Mouse (Mus musculus) midbrain, embryonic 16.5 days (tissue): Measurements from ENCODE around the gene Ndufaf7. TPM values are rescaled to one million over a fixed set of nuclear protein-coding genes. Genes with fewer than 3 reads are reported as not detected.
A peak's percentile ranks its signal among the peaks of the same experiment; 100 is the strongest.

ENCODE experiments used
- ATAC-seq: fragments of 200-750 bp; cut with Nextera tagmentation; 2 replicates; pipeline ENCODE4 v1.8.0; 2017; ENCODE audit warnings: moderate TSS enrichment
- H3K27ac ChIP-seq: fragments of 300-500 bp; sonication (generic); 2 replicates; pipeline ENCODE4 v1.5.1; 2014; ENCODE audit warnings: mild to moderate bottlenecking, low read length, mixed read lengths
- H3K27me3 ChIP-seq: fragments of 300-500 bp; sonication (generic); 2 replicates; pipeline ENCODE4 v1.6.1; 2014; ENCODE audit warnings: low read depth, low read length, mixed read lengths; ENCODE audit not compliant: control insufficient read depth, insufficient read depth
- H3K36me3 ChIP-seq: fragments of 300-500 bp; sonication (generic); 2 replicates; pipeline ENCODE4 v1.6.1; 2014; ENCODE audit warnings: mild to moderate bottlenecking, low read length, moderate library complexity, mixed read lengths; ENCODE audit not compliant: control insufficient read depth, insufficient read depth
- H3K4me1 ChIP-seq: fragments of 300-500 bp; sonication (generic); 2 replicates; pipeline ENCODE4 v1.6.1; 2014; ENCODE audit warnings: mild to moderate bottlenecking, low read length, mixed read lengths; ENCODE audit not compliant: control insufficient read depth, insufficient read depth
- H3K4me2 ChIP-seq: fragments of 300-500 bp; sonication (generic); 2 replicates; pipeline ENCODE4 v1.6.1; 2014; ENCODE audit warnings: mild to moderate bottlenecking, low read length, mixed read lengths
- H3K4me3 ChIP-seq: fragments of 300-500 bp; sonication (generic); 2 replicates; pipeline ENCODE4 v1.5.1; 2014; ENCODE audit warnings: low read depth, mild to moderate bottlenecking, low read length, moderate library complexity, mixed read lengths
- H3K9ac ChIP-seq: fragments of 300-500 bp; sonication (generic); 2 replicates; pipeline ENCODE4 v1.6.1; 2014; ENCODE audit warnings: low read depth, low read length, mixed read lengths
- H3K9me3 ChIP-seq: fragments of 300-500 bp; sonication (generic); replicated peaks from 2 replicates; pipeline ENCODE4 v1.6.1; 2014; ENCODE audit warnings: mild to moderate bottlenecking, low read length, mixed read lengths; ENCODE audit not compliant: control insufficient read depth, poor library complexity, severe bottlenecking
- WGBS: fragments of 180-500 bp; shearing (Covaris S2); extraction: QIAGEN DNeasy Blood & Tissue Kit; methylation state at CpG from one replicate; pipeline ENCODE4 v1.1.7; 2014; 5-methylcytosine and 5-hydroxymethylcytosine counted together
- polyA plus RNA-seq: library from polyadenylated mRNA; unstranded; fragments of >200 nt; fragmentation: Nextera tagmentation; extraction: Ambion mirVana; gene quantifications from 2 replicates; pipeline ENCODE4 v1.2.1, GENCODE M21; 2015

The Ndufaf7 gene
- 66.3 and 68.0 TPM in 2 replicates for polyA plus RNA-seq

GRCm38 (mm10) chr17:78936466-78937228 lies at the start of gene Ndufaf7, which contains the start of gene Cebpz:
Gene Ndufaf7 (plus strand): TSS chr17:78937136.
Gene Cebpz (minus strand): TSS chr17:78937066.
- Histone ChIP-seq H3K27ac (peak within 1 kb of the TSS; percentile 80), H3K4me2 (peak within 1 kb of the TSS; percentile 84), H3K9ac (peak within 1 kb of the TSS; percentile 87), H3K36me3 (peaks cover 20% of the 10 kb centered on the region), H3K9me3 (no peaks in the 10 kb centered on the region), H3K4me3 (peak within 1 kb of the TSS; percentile 90), H3K4me1 (peaks cover 30% of the 10 kb centered on the region), H3K27me3 (no peaks in the 10 kb centered on the region)
- peak; percentile 100 for ATAC-seq
- under 1% methylated on average over 45 of the region's 45 CpGs for WGBS

- no peaks in the 10 kb centered on the region for H3K27me3 ChIP-seq
- no peak overlapping the region for H3K4me2 ChIP-seq
- H3K4me1 ChIP-seq, result no peaks in the 10 kb centered on the region
- no peaks in the 10 kb centered on the region for H3K36me3 ChIP-seq
- H3K4me3 ChIP-seq, result no peak overlapping the region
- ATAC-seq, result no peak
- H3K9me3 ChIP-seq, result no peaks in the 10 kb centered on the region
- 89% methylated on average over 4 of the region's 4 CpGs for WGBS
- no peak overlapping the region for H3K9ac ChIP-seq
- H3K27ac ChIP-seq, result no peak overlapping the region
Observed at GRCm38 (mm10) chr17:78888554-78888953, 48.4 kb upstream of the Ndufaf7 start.

GRCm38 (mm10) chr17:78889184-78889583 lies 47.8 kb upstream of the Ndufaf7 start:
- H3K27me3 ChIP-seq, result no peaks in the 10 kb centered on the region
- no peak overlapping the region for H3K4me2 ChIP-seq
- no peaks in the 10 kb centered on the region for H3K36me3 ChIP-seq
- no peaks in the 10 kb centered on the region for H3K4me1 ChIP-seq
- ATAC-seq, result no peak
- no peaks in the 10 kb centered on the region for H3K9me3 ChIP-seq
- no peak overlapping the region for H3K4me3 ChIP-seq
- WGBS, result 48% methylated on average over 3 of the region's 3 CpGs
- no peak overlapping the region for H3K9ac ChIP-seq
- H3K27ac ChIP-seq, result no peak overlapping the region

- H3K9me3 ChIP-seq, result no peaks in the 10 kb centered on the region
- H3K4me3 ChIP-seq, result no peak overlapping the region
- H3K36me3 ChIP-seq, result no peaks in the 10 kb centered on the region
- H3K9ac ChIP-seq, result no peak overlapping the region
- H3K27me3 ChIP-seq, result no peaks in the 10 kb centered on the region
- no peak overlapping the region for H3K4me2 ChIP-seq
- WGBS, result 86% methylated on average over 9 of the region's 9 CpGs
- H3K27ac ChIP-seq, result no peak overlapping the region
- no peaks in the 10 kb centered on the region for H3K4me1 ChIP-seq
- no peak for ATAC-seq
Observed at GRCm38 (mm10) chr17:78891020-78891419, 45.9 kb upstream of the Ndufaf7 start.

- Histone ChIP-seq H3K4me3 (no peak overlapping the region), H3K4me2 (no peak overlapping the region), H3K9ac (no peak overlapping the region), H3K4me1 (no peaks in the 10 kb centered on the region), H3K27ac (no peak overlapping the region), H3K9me3 (no peaks in the 10 kb centered on the region), H3K36me3 (no peaks in the 10 kb centered on the region), H3K27me3 (no peaks in the 10 kb centered on the region)
- ATAC-seq, result no peak
- WGBS, result 84% methylated on average over 7 of the region's 7 CpGs
Observed at GRCm38 (mm10) chr17:78894991-78895390, 41.9 kb upstream of the Ndufaf7 start.

- ATAC-seq, result no peak
- WGBS, result 34% methylated on average over 8 of the region's 8 CpGs
- Histone ChIP-seq H3K4me1 (no peaks in the 10 kb centered on the region), H3K27me3 (no peaks in the 10 kb centered on the region), H3K4me3 (no peak overlapping the region), H3K4me2 (peak overlapping the region; percentile 28; the same call in 1 of the 2 replicates), H3K27ac (no peak overlapping the region), H3K9me3 (no peaks in the 10 kb centered on the region), H3K36me3 (no peaks in the 10 kb centered on the region), H3K9ac (no peak overlapping the region)
Observed at GRCm38 (mm10) chr17:78895394-78895793, 41.5 kb upstream of the Ndufaf7 start.

- 85% methylated on average over 2 of the region's 2 CpGs for WGBS
- H3K9me3 ChIP-seq, result no peaks in the 10 kb centered on the region
- ATAC-seq, result no peak
Observed at GRCm38 (mm10) chr17:78903158-78903557, 33.8 kb upstream of the Ndufaf7 start.

GRCm38 (mm10) chr17:78906892-78907291 lies 30.0 kb upstream of the Ndufaf7 start, which contains the start of gene Sult6b1:
Gene Sult6b1 (minus strand): TSS chr17:78906992.
- Histone ChIP-seq H3K4me3 (no peak within 1 kb of the TSS), H3K9me3 (no peaks in the 10 kb centered on the region), H3K9ac (no peak within 1 kb of the TSS), H3K36me3 (no peaks in the 10 kb centered on the region), H3K27me3 (no peaks in the 10 kb centered on the region), H3K4me1 (no peaks in the 10 kb centered on the region), H3K27ac (no peak within 1 kb of the TSS), H3K4me2 (no peak within 1 kb of the TSS)
- 89% methylated on average over 5 of the region's 5 CpGs for WGBS
- no peak for ATAC-seq

More at GRCm38 (mm10) chr17:78903158-78903557, 33.8 kb upstream of the Ndufaf7 start:
- H3K27ac ChIP-seq, result no peak overlapping the region
- H3K4me3 ChIP-seq, result no peak overlapping the region
- H3K4me2 ChIP-seq, result no peak overlapping the region
- H3K4me1 ChIP-seq, result no peaks in the 10 kb centered on the region
- no peak overlapping the region for H3K9ac ChIP-seq
- no peaks in the 10 kb centered on the region for H3K27me3 ChIP-seq
- no peaks in the 10 kb centered on the region for H3K36me3 ChIP-seq

GRCm38 (mm10) chr17:78909374-78909773 lies 27.6 kb upstream of the Ndufaf7 start:
- no peak overlapping the region for H3K4me2 ChIP-seq
- ATAC-seq, result no peak
- 86% methylated on average over 2 of the region's 2 CpGs for WGBS
- H3K9me3 ChIP-seq, result no peaks in the 10 kb centered on the region
- no peaks in the 10 kb centered on the region for H3K36me3 ChIP-seq
- H3K4me3 ChIP-seq, result no peak overlapping the region
- no peak overlapping the region for H3K27ac ChIP-seq
- no peaks in the 10 kb centered on the region for H3K4me1 ChIP-seq
- no peaks in the 10 kb centered on the region for H3K27me3 ChIP-seq
- no peak overlapping the region for H3K9ac ChIP-seq
